Mouse (Mus musculus) layer of hippocampus, postnatal 25 days (tissue): ENCODE measurements around the gene Cnot9. TPM values are rescaled to one million over a fixed set of nuclear protein-coding genes. Genes with fewer than 3 reads are reported as not detected.
A peak's percentile ranks its signal among the peaks of the same experiment; 100 is the strongest.
"Not testable (repeated sequence)": the region's sequence is repeated elsewhere in the genome, so short reads cannot be mapped to it uniquely, and the experiment has no call there.

ENCODE experiments used
- DNase-seq, 2 experiments: peaks; one replicate each; pipeline ENCODE4 v3.0.0; 2022; ENCODE audit warnings: mixed read lengths in 2 of 2, low spot score in 1 of 2; ENCODE audit errors: extremely low spot score in 1 of 2
- total RNA-seq, 2 experiments: library from RNA; stranded (reverse); gene quantifications; 2 replicates each; pipeline ENCODE4 v1.2.3; 2021

The Cnot9 gene
- 10 to 100 TPM; 26.9 to 27.4 TPM for total RNA-seq

DNA sequence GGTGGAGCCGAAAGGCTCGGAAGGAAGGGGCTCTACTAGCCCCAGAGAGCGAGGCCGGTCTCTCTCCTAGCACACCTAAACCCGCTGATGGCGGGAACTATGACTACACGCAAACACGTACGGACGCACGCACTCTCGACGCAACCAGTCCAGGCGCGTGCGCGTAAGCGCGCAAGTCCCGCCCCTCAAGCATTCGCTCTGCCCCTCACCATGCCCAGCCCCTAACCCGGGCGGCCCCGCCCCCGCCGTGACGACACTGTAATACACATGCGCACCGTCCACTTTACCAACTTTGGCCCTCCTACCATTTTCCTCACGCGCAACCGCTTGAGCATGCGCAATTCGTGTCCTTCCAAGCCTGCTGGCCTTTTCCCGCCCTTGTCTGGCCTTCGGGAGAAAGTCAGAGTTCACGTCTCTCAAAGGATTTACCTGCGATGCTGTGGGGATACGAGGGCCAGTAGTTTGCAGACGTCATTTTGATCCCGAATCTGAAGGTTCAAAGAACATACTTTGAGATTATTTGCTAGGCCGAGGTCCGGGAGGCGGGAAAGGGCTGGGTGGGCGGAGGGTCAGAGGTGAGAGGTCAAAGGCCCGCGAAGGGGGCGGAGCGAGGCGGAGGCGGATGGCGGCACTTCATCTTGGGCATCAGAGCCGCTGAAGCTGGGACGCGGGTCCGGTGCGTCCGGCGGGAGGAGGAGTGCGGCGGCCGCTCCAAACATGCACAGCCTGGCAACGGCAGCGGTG is at the start of gene Cnot9:
TSS of gene Cnot9 (plus strand) at position 338 of the 744 bp plus-strand sequence.
- DNase-seq: peak; percentile 99 to 100

DNA sequence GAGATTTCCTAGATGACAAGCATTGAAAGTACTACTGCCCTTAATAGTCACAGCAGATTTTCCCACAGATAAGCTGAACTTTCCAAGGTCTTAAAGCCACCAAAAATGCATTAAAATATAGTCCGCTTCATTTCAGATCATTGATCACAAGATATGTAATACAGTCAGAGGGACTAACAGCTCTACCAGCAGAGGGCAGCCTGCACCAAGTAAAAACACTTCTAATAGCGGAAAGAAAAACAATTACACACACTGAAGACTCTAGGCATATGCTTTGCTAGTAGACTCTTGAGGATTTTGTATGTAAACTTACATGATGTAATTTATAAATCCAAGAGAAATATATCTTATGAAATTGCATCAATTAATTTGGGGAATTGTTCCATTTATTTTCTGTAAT is 45.6 kb upstream of the Cnot9 start:
- peak in 1 of 2 experiments; percentile 69 for DNase-seq

DNA sequence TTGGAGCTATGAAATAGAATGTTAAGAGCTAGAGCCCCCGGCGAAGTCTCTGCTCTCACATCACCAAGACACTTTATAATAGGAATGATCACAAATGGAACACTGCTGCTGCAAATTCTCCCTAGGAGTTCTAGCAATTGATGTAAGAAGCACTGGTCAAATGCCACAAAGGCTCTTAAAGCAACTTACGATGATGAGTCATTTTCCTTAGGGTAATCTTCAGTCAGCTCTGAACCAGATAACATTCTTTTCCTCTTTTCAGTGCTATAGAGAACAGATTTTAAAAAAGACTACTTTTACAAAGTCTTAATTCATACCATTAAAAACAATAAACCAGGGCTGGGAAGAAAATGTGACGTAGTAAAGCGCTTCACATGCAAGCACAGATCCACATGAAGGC is 20.1 kb upstream of the Cnot9 start:
- no peak for DNase-seq

DNA sequence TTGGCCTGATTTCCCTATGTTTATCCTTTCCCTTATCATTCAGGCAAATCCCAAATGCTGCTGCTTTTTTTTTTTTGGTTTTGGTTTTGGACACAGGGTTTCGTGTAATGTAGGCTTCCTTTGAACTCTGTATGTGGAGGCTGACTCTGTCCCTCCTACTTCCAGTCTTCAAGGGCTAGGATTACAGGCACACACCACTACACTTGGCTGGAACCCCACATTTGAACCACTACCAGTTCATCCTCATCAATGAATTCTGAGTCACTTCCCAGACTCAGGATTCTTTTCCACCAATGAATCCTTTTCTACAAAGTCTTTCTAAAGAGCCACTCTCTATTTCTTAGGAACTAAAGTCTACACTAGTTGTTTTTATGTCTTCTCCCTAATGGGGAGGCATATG is 4.8 kb upstream of the Cnot9 start:
- no peak for DNase-seq

DNA sequence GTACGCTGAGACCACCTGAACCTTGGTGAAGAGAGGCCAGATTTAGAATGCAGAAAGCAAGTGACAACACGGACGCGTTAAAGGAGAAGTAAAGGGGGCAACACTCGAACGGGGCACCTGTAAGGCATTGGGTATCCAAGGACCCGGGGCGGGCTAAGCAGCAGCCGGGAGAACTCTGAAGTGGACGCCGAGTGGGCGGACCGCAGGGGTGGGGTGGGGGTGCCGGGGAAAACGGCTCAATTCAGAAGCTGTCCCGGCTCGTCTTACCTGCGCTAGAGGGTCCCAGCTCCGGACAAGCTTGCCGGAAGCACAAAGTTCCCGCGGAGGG is 501 bp upstream of the Cnot9 start:
- no peak for DNase-seq

DNA sequence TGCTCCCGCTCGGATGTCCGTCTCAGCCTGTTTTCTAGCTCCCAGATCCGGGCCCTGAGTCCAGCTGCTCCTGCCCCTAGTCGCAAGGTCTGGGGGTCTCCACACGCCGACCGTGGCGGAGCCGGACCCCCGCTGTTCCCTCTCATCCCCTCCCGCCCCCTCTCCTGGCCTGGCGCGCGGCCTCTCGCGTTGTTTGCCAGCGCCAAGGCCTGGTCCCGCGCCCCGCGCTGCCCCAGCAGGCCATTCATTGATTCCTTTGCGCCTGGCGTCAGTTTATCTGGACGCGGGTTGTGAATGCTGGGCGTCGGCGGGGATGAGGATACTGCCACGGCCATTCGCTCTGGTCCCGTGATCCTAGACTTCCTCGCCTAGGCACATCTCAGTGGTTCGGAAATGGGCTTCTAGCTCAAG is 618 bp downstream of the Cnot9 start:
- DNase-seq: no peak

DNA sequence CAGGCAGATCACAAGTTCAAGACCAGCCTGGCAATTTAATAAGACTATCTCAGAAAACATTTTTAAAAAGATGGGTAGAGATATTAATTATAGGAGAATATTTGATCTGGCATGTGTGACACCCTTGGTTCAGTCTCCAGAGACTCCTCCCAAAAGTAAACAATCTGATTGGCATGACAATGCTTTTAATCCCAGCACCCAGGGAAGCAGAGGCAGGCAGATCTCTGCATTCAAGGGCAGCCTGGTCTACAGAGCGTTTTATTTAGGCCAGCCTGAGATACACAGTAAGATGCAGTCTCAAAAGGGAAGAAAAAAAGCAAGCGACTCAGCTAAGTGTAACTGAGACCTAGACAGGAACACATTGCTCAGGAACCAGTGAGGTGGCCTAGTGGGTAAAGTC is 1.9 kb downstream of the Cnot9 start:
- DNase-seq: no peak

DNA sequence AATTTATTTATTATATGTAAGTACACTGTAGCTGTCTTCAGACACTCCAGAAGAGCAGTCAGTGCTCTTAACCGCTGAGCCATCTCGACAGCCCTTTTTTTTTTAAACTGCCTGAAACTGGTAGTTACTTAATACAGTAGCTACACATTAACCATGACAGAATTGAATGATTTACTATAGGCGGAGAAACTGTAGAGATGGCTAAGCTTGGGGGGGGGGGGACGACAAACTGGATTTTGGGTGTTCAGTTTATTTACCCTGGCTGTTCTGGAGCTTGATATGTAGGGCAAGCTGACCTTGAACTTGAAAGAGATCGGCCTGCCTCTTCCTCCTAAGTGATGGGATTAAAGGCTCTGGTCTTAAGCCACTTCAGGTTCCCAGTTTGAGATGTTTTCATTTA is 5.4 kb downstream of the Cnot9 start:
- no peak for DNase-seq

DNA sequence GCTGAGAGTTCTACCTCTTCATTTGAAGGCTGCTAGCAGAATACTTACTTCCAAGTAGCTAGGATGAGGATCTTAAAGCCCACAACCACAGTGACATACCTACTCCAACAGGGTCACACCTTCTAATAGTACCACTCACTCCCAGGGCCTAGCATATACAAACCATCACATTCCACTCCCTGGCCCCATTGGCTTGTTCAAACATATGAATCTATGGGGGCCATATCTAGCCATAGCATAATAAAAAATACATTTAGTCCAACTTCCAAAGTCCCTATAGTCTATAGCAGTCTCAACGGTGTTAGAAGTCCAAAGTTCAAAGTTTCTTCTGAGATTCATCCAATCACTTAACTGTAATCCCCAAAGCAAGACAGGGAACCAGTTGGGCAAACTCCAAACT is 7.1 kb downstream of the Cnot9 start:
- not testable (repeated sequence) for DNase-seq

DNA sequence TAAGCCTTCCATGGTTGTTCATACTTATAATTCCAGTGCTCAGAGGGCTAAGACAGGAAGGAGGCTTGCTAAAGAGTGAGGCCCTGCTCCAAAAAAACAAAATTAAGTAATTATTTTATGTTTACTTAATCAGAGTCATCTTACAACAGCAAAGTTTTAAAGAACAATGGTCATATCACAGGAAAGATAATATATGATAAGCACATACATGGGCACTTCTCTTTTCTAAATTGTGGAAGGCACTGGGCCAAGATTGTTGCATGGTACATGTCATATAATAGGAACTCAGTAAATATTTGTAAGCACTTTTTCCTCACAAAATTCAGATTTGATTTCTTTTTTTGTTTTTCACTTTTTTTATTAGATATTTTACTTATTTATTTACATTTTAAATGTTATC is 14.0 kb downstream of the Cnot9 start:
- DNase-seq: no peak

GRCm38 (mm10) chr1:74524746-74525145 is 18.9 kb downstream of the Cnot9 start:
- no peak for DNase-seq

DNA sequence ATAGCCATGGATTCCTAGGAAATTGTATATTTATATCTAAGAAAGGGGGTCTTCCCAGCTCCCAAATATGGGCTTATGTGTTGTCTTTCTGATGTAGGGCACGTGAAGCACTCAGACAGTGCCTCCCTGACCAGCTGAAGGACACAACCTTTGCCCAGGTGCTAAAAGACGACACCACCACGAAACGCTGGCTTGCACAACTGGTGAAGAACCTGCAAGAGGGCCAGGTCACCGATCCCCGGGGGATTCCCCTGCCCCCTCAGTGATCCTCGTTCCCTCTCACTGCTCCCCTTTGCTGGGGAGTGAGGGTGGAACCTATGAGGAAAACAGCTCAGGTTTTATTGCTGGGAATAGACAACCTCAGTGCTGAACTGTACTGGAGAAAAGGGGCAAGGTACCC is 22.7 kb downstream of the Cnot9 start:
- no peak for DNase-seq

DNA sequence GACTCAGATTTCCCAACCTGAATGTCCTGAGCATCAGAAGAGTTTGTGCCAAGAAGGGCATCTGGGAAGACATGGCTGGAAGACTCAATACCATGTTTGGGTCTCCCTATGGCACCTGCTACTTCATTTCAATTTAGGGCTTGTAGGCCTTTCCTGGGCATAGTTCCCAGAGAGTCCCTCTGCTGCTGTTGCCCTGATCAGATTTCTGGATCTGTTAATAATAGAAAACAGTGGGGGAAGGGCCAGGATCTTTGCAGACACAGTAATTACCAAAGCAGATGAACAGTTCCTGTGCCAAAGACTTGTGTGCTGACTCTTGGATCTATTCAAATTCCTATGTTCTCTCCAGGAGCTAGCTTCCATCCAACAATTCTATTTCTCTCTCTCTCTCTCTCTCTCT is 32.8 kb downstream of the Cnot9 start:
- peak in 1 of 2 experiments; percentile 12 for DNase-seq

- peak in 1 of 2 experiments; percentile 6 for DNase-seq
Observed at GRCm38 (mm10) chr1:74542451-74542961, 36.6 kb downstream of the Cnot9 start, which contains the start of gene Plcd4. TSS of gene Plcd4 (plus strand) at chr1:74542888.

- DNase-seq: no peak
Observed at GRCm38 (mm10) chr1:74544184-74544583, 38.3 kb downstream of the Cnot9 start, which contains the start of gene Usp37. TSS of gene Usp37 (minus strand) at chr1:74544284.

DNA sequence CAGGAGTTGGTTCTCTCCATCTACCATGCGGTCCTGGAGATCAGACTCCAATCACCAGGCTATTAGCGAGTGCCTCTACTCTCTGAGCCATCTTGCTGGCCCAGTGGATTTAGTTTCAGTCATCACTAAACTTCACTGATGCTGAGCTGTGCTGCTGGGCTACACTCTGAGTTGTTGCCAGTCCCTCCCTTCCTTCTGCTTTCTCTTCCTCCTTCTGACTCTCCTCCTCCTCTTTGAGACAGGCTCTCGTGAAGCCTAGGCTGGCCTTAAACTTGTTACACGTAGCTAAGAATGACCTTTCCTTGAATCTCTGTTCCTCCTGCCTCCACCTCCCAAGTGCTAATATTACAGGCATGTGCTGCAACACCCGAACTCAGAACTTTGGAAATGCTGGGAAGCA is 53.2 kb downstream of the Cnot9 start:
- DNase-seq: no peak

- DNase-seq: no peak
Observed at GRCm38 (mm10) chr1:74565834-74566233, 60.0 kb downstream of the Cnot9 start.

- no peak for DNase-seq
Observed at GRCm38 (mm10) chr1:74569739-74570719, 64.2 kb downstream of the Cnot9 start.
